Mouse (Mus musculus): ENCODE data around the gene Esrrg.

GRCm38 (mm10) chr1:188113240-188113639 is 504.6 kb downstream of the Esrrg start:
- no peak for TF ChIP-seq POLR2A (IDR thresholded peaks at IDR 0.05; ENCODE audit: insufficient read depth, low read depth, low read length)
- TF ChIP-seq CTCF (IDR thresholded peaks at IDR 0.05) = no peak
